Mouse (Mus musculus): ENCODE data around the gene Sorcs2.

- TF ChIP-seq POLR2A (IDR thresholded peaks at IDR 0.05; ENCODE audit: insufficient read depth, low read depth, low read length): no peak
- no peak for TF ChIP-seq CTCF (IDR thresholded peaks at IDR 0.05; ENCODE audit: insufficient read depth, low read depth, low read length)
Measured at GRCm38 (mm10) chr5:36203916-36204315, 194.0 kb downstream of the Sorcs2 start, which contains the start of gene Psapl1.

Data from olfactory bulb, adult 2 months (tissue).